Mouse (Mus musculus) gastrocnemius, adult 2 months (tissue): ENCODE data around the gene Apbb2. TPM values are rescaled to one million over a fixed set of nuclear protein-coding genes. Genes with fewer than 3 reads are reported as not detected.

Source experiments
- DNase-seq: peaks from one replicate; pipeline ENCODE4 v3.0.0; 2022
- H3K27ac ChIP-seq: fragments of 200-600 bp; 2 replicates; pipeline ENCODE4 v1.8.1; 2022; ENCODE audit warnings: mild to moderate bottlenecking
- H3K4me3 ChIP-seq: fragments of 200-600 bp; 2 replicates; pipeline ENCODE4 v1.8.1; 2022; ENCODE audit warnings: mild to moderate bottlenecking, moderate library complexity
- CTCF ChIP-seq: fragments of 200-600 bp; IDR thresholded peaks from 2 replicates; pipeline ENCODE4 v1.8.1; 2022; ENCODE audit warnings: antibody characterized with exemption, mild to moderate bottlenecking, moderate library complexity
- intact Hi-C: fragments of 180-260 bp; cut with DNase I; formaldehyde crosslinking; loops from one replicate; pipeline ENCODE4 v1.15.1; 2025
- total RNA-seq, 2 experiments: library from RNA; stranded (reverse); gene quantifications; 2 replicates each; pipeline ENCODE4 v1.2.3; 2021

Apbb2 gene
- total RNA-seq, 2 experiments from 2014 or later = 35.9 to 43.2 TPM

- H3K27ac ChIP-seq = no peak overlapping the region
- no peak overlapping the region for H3K4me3 ChIP-seq
- DNase-seq = no peak
- intact Hi-C loops = no loop called here
- TF ChIP-seq CTCF = no peak
Observed at GRCm38 (mm10) chr5:66406431-66406830, 212.2 kb downstream of the Apbb2 start.

GRCm38 (mm10) chr5:66405731-66406399 is 212.7 kb downstream of the Apbb2 start:
- H3K27ac ChIP-seq = peak overlapping the region; percentile 6; the same call in 1 of the 2 replicates
- no peak for TF ChIP-seq CTCF
- DNase-seq = no peak
- intact Hi-C loops = no loop called here
- no peak overlapping the region for H3K4me3 ChIP-seq

GRCm38 (mm10) chr5:66405305-66405704 is 213.3 kb downstream of the Apbb2 start:
- Histone ChIP-seq H3K27ac (no peak overlapping the region), H3K4me3 (no peak overlapping the region)
- DNase-seq = no peak
- no peak for TF ChIP-seq CTCF
- intact Hi-C loops = no loop called here

GRCm38 (mm10) chr5:66400563-66400962 is 218.0 kb downstream of the Apbb2 start:
- TF ChIP-seq CTCF = no peak
- DNase-seq = no peak
- Histone ChIP-seq H3K27ac (no peak overlapping the region), H3K4me3 (no peak overlapping the region)
- intact Hi-C loops = no loop called here

- TF ChIP-seq CTCF = no peak
- Histone ChIP-seq H3K27ac (no peak overlapping the region), H3K4me3 (no peak overlapping the region)
- DNase-seq = no peak
- intact Hi-C loops = no loop called here
Observed at GRCm38 (mm10) chr5:66399264-66399620, 219.3 kb downstream of the Apbb2 start.

- intact Hi-C loops = no loop called here
- Histone ChIP-seq H3K27ac (no peak overlapping the region), H3K4me3 (no peak overlapping the region)
- no peak for TF ChIP-seq CTCF
- DNase-seq = no peak
Observed at GRCm38 (mm10) chr5:66398530-66399263, 219.9 kb downstream of the Apbb2 start.

- intact Hi-C loops = no loop called here
- H3K27ac ChIP-seq = no peak overlapping the region
- no peak for TF ChIP-seq CTCF
- H3K4me3 ChIP-seq = no peak overlapping the region
- no peak for DNase-seq
Observed at GRCm38 (mm10) chr5:66393767-66394446, 224.7 kb downstream of the Apbb2 start.

- peak overlapping the region; percentile 46 for H3K4me3 ChIP-seq
- intact Hi-C loops = no loop called here
- H3K27ac ChIP-seq = peak overlapping the region; percentile 31; the same call in 1 of the 2 replicates
- no peak for DNase-seq
- no peak for TF ChIP-seq CTCF
Observed at GRCm38 (mm10) chr5:66392861-66393529, 225.6 kb downstream of the Apbb2 start.

GRCm38 (mm10) chr5:66391771-66392170 is 226.8 kb downstream of the Apbb2 start:
- TF ChIP-seq CTCF = no peak
- H3K4me3 ChIP-seq = no peak overlapping the region
- no peak overlapping the region for H3K27ac ChIP-seq
- no peak for DNase-seq
- intact Hi-C loops = no loop called here

- no peak for DNase-seq
- no peak for TF ChIP-seq CTCF
- H3K4me3 ChIP-seq = no peak overlapping the region
- intact Hi-C loops = no loop called here
- H3K27ac ChIP-seq = no peak overlapping the region
Observed at GRCm38 (mm10) chr5:66391299-66391698, 227.3 kb downstream of the Apbb2 start.

- DNase-seq = no peak
- Histone ChIP-seq H3K27ac (no peak overlapping the region), H3K4me3 (no peak overlapping the region)
- TF ChIP-seq CTCF = 0 out of 2 replicates have a peak, but pooled peaks have one; percentile 4
- intact Hi-C loops = no loop called here
Observed at GRCm38 (mm10) chr5:66390567-66390966, 228.0 kb downstream of the Apbb2 start.

- peak; percentile 55 for TF ChIP-seq CTCF
- no peak overlapping the region for H3K27ac ChIP-seq
- H3K4me3 ChIP-seq = no peak overlapping the region
- DNase-seq = no peak
- intact Hi-C loops = loop anchor here (10.0 kb wide), 1 partner anchor 627 kb away; no protein-coding TSS in a partner anchor
Observed at GRCm38 (mm10) chr5:66387481-66387880, 231.1 kb downstream of the Apbb2 start.
